Comparison of ENCODE assay signal across 11 mouse cellular contexts in genomic region chr9:48604939-48605598, GRCm38 (mm10). TPM values are rescaled to one million over a fixed set of nuclear protein-coding genes. Genes with fewer than 3 reads are reported as not detected.
DNase-seq lines count a peak whose midpoint lies in the region; ATAC-seq and TF ChIP-seq lines count a peak whose summit lies in the region.
"Had no signal": no experiment of that assay in that cellular context is flagged by ENCODE, and none has a peak within 500 bp of the region (broad histone marks: within the 10 kb centered on the region; RNA-seq: fewer than 3 reads in every experiment).

TSS of gene Nnmt (minus strand) at chr9:48605153.

- no peaks in the 10 kb centered on the region for H3K4me1 ChIP-seq in embryonic facial prominence, embryonic 11.5 days (ENCODE audit: control insufficient read depth, insufficient read depth, low read length)
- H3K4me1 ChIP-seq in embryonic facial prominence, embryonic 10.5 days = peaks cover 5% of the 10 kb centered on the region
- H3K4me1 ChIP-seq in brown adipose tissue, adult 24 weeks (ENCODE audit: control insufficient read depth, insufficient read depth, insufficient read length, low read length) = peaks cover 11% of the 10 kb centered on the region
- H3K4me1 ChIP-seq in heart, postnatal 0 days (ENCODE audit: control insufficient read depth, insufficient read depth) = 0 out of 2 replicates have a peak, but pooled peaks cover 3% of the 10 kb centered on the region
- no peaks in the 10 kb centered on the region for H3K4me1 ChIP-seq in lung, postnatal 0 days (ENCODE audit: insufficient read depth, low read depth, low read length)
- H3K4me1 ChIP-seq in hindbrain, postnatal 0 days (ENCODE audit: insufficient read depth, low read length) = no peaks in the 10 kb centered on the region
- H3K4me1 ChIP-seq: midbrain, embryonic 15.5 days had no signal

- no peak within 1 kb of the TSS for H3K4me3 ChIP-seq in embryonic facial prominence, embryonic 11.5 days (ENCODE audit: low read depth, low read length)
- no peak within 1 kb of the TSS for H3K4me3 ChIP-seq in embryonic facial prominence, embryonic 10.5 days
- peak within 1 kb of the TSS; percentile 60 for H3K4me3 ChIP-seq in brown adipose tissue, adult 24 weeks (ENCODE audit: insufficient read depth, low read depth, low read length)
- H3K4me3 ChIP-seq in heart, postnatal 0 days (ENCODE audit: low read depth, low read length) = peak within 1 kb of the TSS; percentile 12
- H3K4me3 ChIP-seq in lung, postnatal 0 days (ENCODE audit: low read depth, low read length) = no peak within 1 kb of the TSS
- no peak within 1 kb of the TSS for H3K4me3 ChIP-seq in hindbrain, postnatal 0 days (ENCODE audit: low read length)
- H3K4me3 ChIP-seq: erythroblast, embryonic 14.5 days; midbrain, embryonic 15.5 days had no signal

- ATAC-seq in embryonic facial prominence, embryonic 11.5 days (replicated peaks; ENCODE audit: insufficient number of reproducible peaks, low FRiP score, low TSS enrichment, low read depth) = no peak
- peak; percentile 76 for ATAC-seq in heart, postnatal 0 days (ENCODE audit: insufficient read depth, low read depth)
- ATAC-seq in lung, postnatal 0 days = peak; percentile 9; the same call in 1 of the 2 replicates
- ATAC-seq in hindbrain, postnatal 0 days = no peak
- ATAC-seq: activated CD4-positive, CD25-positive, alpha-beta regulatory T cell, adult 4 months; midbrain, embryonic 15.5 days had no signal

- no peak for TF ChIP-seq CTCF in heart, postnatal 0 days (IDR thresholded peaks at IDR 0.05; ENCODE audit: low read depth)
- TF ChIP-seq CTCF in lung, postnatal 0 days (IDR thresholded peaks at IDR 0.05) = no peak
- no peak for TF ChIP-seq CTCF in hindbrain, postnatal 0 days (IDR thresholded peaks at IDR 0.05; ENCODE audit: low read depth)

- no peak for DNase-seq in embryonic facial prominence, embryonic 11.5 days (ENCODE audit: low spot score)
- no peak for DNase-seq in embryonic facial prominence, embryonic 10.5 days (ENCODE audit: low spot score)
- DNase-seq in heart, postnatal 0 days (ENCODE audit: low spot score) = peak; percentile 44
- peak; percentile 36 for DNase-seq in lung, postnatal 0 days (ENCODE audit: low spot score)
- no peak for DNase-seq in left cerebral cortex, postnatal 36 days (ENCODE audit: low spot score in 2 of 2)
- DNase-seq in hindbrain, postnatal 0 days (ENCODE audit: low spot score) = no peak
- DNase-seq in testis, postnatal 10 days (ENCODE audit: low spot score) = no peak

- H3K4me2 ChIP-seq in embryonic facial prominence, embryonic 11.5 days (ENCODE audit: low read depth, low read length) = no peak within 1 kb of the TSS
- peak within 1 kb of the TSS; percentile 30 for H3K4me2 ChIP-seq in heart, postnatal 0 days (ENCODE audit: low read depth, low read length)
- H3K4me2 ChIP-seq in lung, postnatal 0 days (replicated peaks; ENCODE audit: low read depth, low read length) = no peak within 1 kb of the TSS
- no peak within 1 kb of the TSS for H3K4me2 ChIP-seq in hindbrain, postnatal 0 days (ENCODE audit: low read depth, low read length)
- H3K4me2 ChIP-seq: midbrain, embryonic 15.5 days had no signal

- WGBS in embryonic facial prominence, embryonic 11.5 days = 34% methylated on average over 8 of the region's 8 CpGs
- 43% methylated on average over 8 of the region's 8 CpGs for WGBS in embryonic facial prominence, embryonic 10.5 days
- WGBS in heart, postnatal 0 days = 27% methylated on average over 8 of the region's 8 CpGs
- 14% methylated on average over 8 of the region's 8 CpGs for WGBS in lung, postnatal 0 days
- WGBS in hindbrain, postnatal 0 days = 51% methylated on average over 8 of the region's 8 CpGs

- TF ChIP-seq EP300 in heart, postnatal 0 days (IDR thresholded peaks at IDR 0.05; ENCODE audit: low read depth) = no peak
- TF ChIP-seq EP300 in lung, postnatal 0 days (IDR thresholded peaks at IDR 0.05) = no peak

- no peaks in the 10 kb centered on the region for H3K27me3 ChIP-seq in embryonic facial prominence, embryonic 11.5 days (ENCODE audit: control insufficient read depth, insufficient read depth, low read length)
- H3K27me3 ChIP-seq in embryonic facial prominence, embryonic 10.5 days (replicated peaks; ENCODE audit: low read depth, poor library complexity, severe bottlenecking) = no peaks in the 10 kb centered on the region
- no peaks in the 10 kb centered on the region for H3K27me3 ChIP-seq in heart, postnatal 0 days (ENCODE audit: control insufficient read depth, insufficient read depth, low read length)
- H3K27me3 ChIP-seq in lung, postnatal 0 days (replicated peaks; ENCODE audit: insufficient read depth, low read length) = no peaks in the 10 kb centered on the region
- no peaks in the 10 kb centered on the region for H3K27me3 ChIP-seq in hindbrain, postnatal 0 days (ENCODE audit: insufficient read depth, low read length)
- H3K27me3 ChIP-seq: midbrain, embryonic 15.5 days had no signal

- H3K9ac ChIP-seq in embryonic facial prominence, embryonic 11.5 days (replicated peaks; ENCODE audit: low read length) = no peak within 1 kb of the TSS
- H3K9ac ChIP-seq in heart, postnatal 0 days (replicated peaks; ENCODE audit: low read depth, low read length) = no peak within 1 kb of the TSS
- H3K9ac ChIP-seq in lung, postnatal 0 days (replicated peaks; ENCODE audit: low read depth) = no peak within 1 kb of the TSS
- no peak within 1 kb of the TSS for H3K9ac ChIP-seq in hindbrain, postnatal 0 days (replicated peaks; ENCODE audit: low read length)
- H3K9ac ChIP-seq: midbrain, embryonic 15.5 days had no signal

- H3K27ac ChIP-seq in embryonic facial prominence, embryonic 11.5 days (replicated peaks; ENCODE audit: low read depth, low read length) = 0 out of 2 replicates have a peak within 1 kb of the TSS, but pooled peaks have one; percentile 6
- H3K27ac ChIP-seq in embryonic facial prominence, embryonic 10.5 days (replicated peaks) = no peak within 1 kb of the TSS
- H3K27ac ChIP-seq in brown adipose tissue, adult 24 weeks (replicated peaks; ENCODE audit: low read depth, low read length) = peak within 1 kb of the TSS; percentile 89
- H3K27ac ChIP-seq in heart, postnatal 0 days (ENCODE audit: low read depth) = peak within 1 kb of the TSS; percentile 66
- H3K27ac ChIP-seq in lung, postnatal 0 days (ENCODE audit: low read length) = no peak within 1 kb of the TSS
- H3K27ac ChIP-seq in hindbrain, postnatal 0 days = no peak within 1 kb of the TSS
- H3K27ac ChIP-seq: midbrain, embryonic 15.5 days had no signal

- no peaks in the 10 kb centered on the region for H3K9me3 ChIP-seq in embryonic facial prominence, embryonic 11.5 days (replicated peaks; ENCODE audit: control insufficient read depth, low read length)
- no peaks in the 10 kb centered on the region for H3K9me3 ChIP-seq in embryonic facial prominence, embryonic 10.5 days
- no peaks in the 10 kb centered on the region for H3K9me3 ChIP-seq in heart, postnatal 0 days (replicated peaks; ENCODE audit: control insufficient read depth, low read length)
- H3K9me3 ChIP-seq in lung, postnatal 0 days (ENCODE audit: low read length) = no peaks in the 10 kb centered on the region
- no peaks in the 10 kb centered on the region for H3K9me3 ChIP-seq in hindbrain, postnatal 0 days (ENCODE audit: low read length)
- H3K9me3 ChIP-seq: midbrain, embryonic 15.5 days had no signal

- no peaks in the 10 kb centered on the region for H3K36me3 ChIP-seq in embryonic facial prominence, embryonic 11.5 days (replicated peaks; ENCODE audit: control insufficient read depth, insufficient read depth, low read depth, low read length)
- H3K36me3 ChIP-seq in embryonic facial prominence, embryonic 10.5 days (replicated peaks) = no peaks in the 10 kb centered on the region
- no peaks in the 10 kb centered on the region for H3K36me3 ChIP-seq in heart, postnatal 0 days (replicated peaks; ENCODE audit: control insufficient read depth, insufficient read depth, low read length)
- H3K36me3 ChIP-seq in lung, postnatal 0 days (ENCODE audit: insufficient read depth, low read length) = no peaks in the 10 kb centered on the region
- H3K36me3 ChIP-seq in hindbrain, postnatal 0 days (ENCODE audit: insufficient read depth, low read length) = no peaks in the 10 kb centered on the region
- H3K36me3 ChIP-seq: midbrain, embryonic 15.5 days had no signal

- intact Hi-C loops in left cerebral cortex, postnatal 36 days (cut with DNase I) = no loop called here

RNA-seq across cellular contexts. Expression of gene Nnmt, which starts in this region (rescaled TPM):
- 2.0 and 2.8 TPM in 2 replicates for polyA plus RNA-seq in embryonic facial prominence, embryonic 11.5 days (2014; fragmentation: Nextera tagmentation; extraction: Ambion mirVana)
- polyA plus RNA-seq in embryonic facial prominence, embryonic 10.5 days (2016; fragmentation: Nextera tagmentation; extraction: Ambion mirVana) = 0.59 and 0.61 TPM in 2 replicates
- polyA plus RNA-seq in brown adipose tissue, adult 24 weeks (2012; ENCODE audit: insufficient read depth, insufficient read length, missing spikeins) = 45.3 and 55.6 TPM in 2 replicates
- total RNA-seq in heart, postnatal 0 days (2014; rRNA removed; ENCODE audit: low replicate concordance) = 2.1 and 7.5 TPM in 2 replicates
- polyA plus RNA-seq in heart, postnatal 0 days (2015; fragmentation: Nextera tagmentation; extraction: Ambion mirVana) = 12.0 and 12.4 TPM in 2 replicates
- polyA plus RNA-seq in lung, postnatal 0 days (2015; fragmentation: Nextera tagmentation; extraction: Ambion mirVana) = 1.5 and 2.6 TPM in 2 replicates
- under 1 TPM; 0.62 to 0.91 TPM for total RNA-seq in left cerebral cortex, postnatal 36 days (2021)
- 0.50 TPM in 1 of 2 replicates, not detected in the other for total RNA-seq in hindbrain, postnatal 0 days (2014; rRNA removed)
- polyA plus RNA-seq in hindbrain, postnatal 0 days (2015; fragmentation: Nextera tagmentation; extraction: Ambion mirVana) = 1.7 and 2.2 TPM in 2 replicates
- polyA plus RNA-seq: activated CD4-positive, CD25-positive, alpha-beta regulatory T cell, adult 4 months; erythroblast, embryonic 14.5 days had no signal

Comparison
In these comparisons a context has a peak if more than half of its experiments do, and no peak if none do; other contexts are left out.
1. H3K27ac ChIP-seq: peak in embryonic facial prominence, embryonic 11.5 days (single experiment), brown adipose tissue, adult 24 weeks (single experiment) and heart, postnatal 0 days (single experiment); none in embryonic facial prominence, embryonic 10.5 days (single experiment), lung, postnatal 0 days (single experiment) and hindbrain, postnatal 0 days (single experiment).
2. ATAC-seq: peak in heart, postnatal 0 days (single experiment) and lung, postnatal 0 days (single experiment); none in embryonic facial prominence, embryonic 11.5 days (single experiment) and hindbrain, postnatal 0 days (single experiment).
3. DNase-seq: peak in heart, postnatal 0 days (single experiment) and lung, postnatal 0 days (single experiment); none in embryonic facial prominence, embryonic 11.5 days (single experiment), embryonic facial prominence, embryonic 10.5 days (single experiment), left cerebral cortex, postnatal 36 days (0 of 2), hindbrain, postnatal 0 days (single experiment) and testis, postnatal 10 days (single experiment).
4. H3K4me3 ChIP-seq: peak in brown adipose tissue, adult 24 weeks (single experiment) and heart, postnatal 0 days (single experiment); none in embryonic facial prominence, embryonic 11.5 days (single experiment), embryonic facial prominence, embryonic 10.5 days (single experiment), lung, postnatal 0 days (single experiment) and hindbrain, postnatal 0 days (single experiment).